Mouse (Mus musculus) intestine, postnatal 0 days (tissue): ENCODE data around the gene A730061H03Rik. TPM values are rescaled to one million over a fixed set of nuclear protein-coding genes. Genes with fewer than 3 reads are reported as not detected.

Source experiments
- ATAC-seq: fragments of 200-750 bp; cut with Nextera tagmentation; 2 replicates; pipeline ENCODE4 v1.8.0; 2017; ENCODE audit warnings: mild to moderate bottlenecking, moderate TSS enrichment, moderate library complexity
- H3K27ac ChIP-seq: fragments of 300-500 bp; sonication (generic); 2 replicates; pipeline ENCODE4 v1.5.1; 2014; ENCODE audit warnings: mild to moderate bottlenecking, low read depth, low read length, moderate library complexity
- H3K27me3 ChIP-seq: fragments of 300-500 bp; sonication (generic); replicated peaks from 2 replicates; pipeline ENCODE4 v1.6.1; 2014; ENCODE audit warnings: low read length, mixed read lengths; ENCODE audit not compliant: control insufficient read depth, insufficient read depth
- H3K36me3 ChIP-seq: fragments of 300-500 bp; sonication (generic); 2 replicates; pipeline ENCODE4 v1.6.1; 2014; ENCODE audit warnings: mild to moderate bottlenecking, moderate library complexity; ENCODE audit not compliant: control insufficient read depth, insufficient read depth
- H3K4me1 ChIP-seq: fragments of 300-500 bp; sonication (generic); replicated peaks from 2 replicates; pipeline ENCODE4 v1.6.1; 2014; ENCODE audit warnings: antibody characterized with exemption, low read length, mixed read lengths; ENCODE audit not compliant: control insufficient read depth, insufficient read depth
- H3K4me2 ChIP-seq: fragments of 300-500 bp; sonication (generic); replicated peaks from 2 replicates; pipeline ENCODE4 v1.6.1; 2014; ENCODE audit warnings: low read depth, mild to moderate bottlenecking, moderate library complexity
- H3K4me3 ChIP-seq: fragments of 300-500 bp; sonication (generic); 2 replicates; pipeline ENCODE4 v1.5.1; 2014; ENCODE audit warnings: low read depth, low read length
- H3K9ac ChIP-seq: fragments of 300-500 bp; sonication (generic); 2 replicates; pipeline ENCODE4 v1.6.1; 2014; ENCODE audit warnings: mild to moderate bottlenecking, low read depth, low read length
- H3K9me3 ChIP-seq: fragments of 300-500 bp; sonication (generic); 2 replicates; pipeline ENCODE4 v1.6.1; 2016; ENCODE audit warnings: mixed run types; ENCODE audit not compliant: control insufficient read depth
- CTCF ChIP-seq: sonication (generic); IDR thresholded peaks from 2 replicates; pipeline ENCODE4 v1.5.1; 2016; ENCODE audit warnings: low read depth, mild to moderate bottlenecking, control low read depth, antibody characterized with exemption, moderate library complexity
- WGBS: fragments of 180-500 bp; shearing (Covaris S2); extraction: QIAGEN DNeasy Blood & Tissue Kit; methylation state at CpG from one replicate; pipeline ENCODE4 v1.1.7; 2014; 5-methylcytosine and 5-hydroxymethylcytosine counted together
- polyA plus RNA-seq: library from polyadenylated mRNA; unstranded; fragments of >200 nt; fragmentation: Nextera tagmentation; extraction: Ambion mirVana; gene quantifications from 2 replicates; pipeline ENCODE4 v1.2.1, GENCODE M21; 2015

Gene A730061H03Rik
- polyA plus RNA-seq, 1 experiment from 2014 or later: 1.2 TPM

GRCm38 (mm10) chr14:55590748-55591330, 30.6 kb upstream of the A730061H03Rik start, which contains the start of gene Psme2:
TSS of gene Psme2 (minus strand) at chr14:55591113.
- WGBS: under 1% methylated on average over 22 of the region's 22 CpGs

GRCm38 (mm10) chr14:55589771-55590448, 29.7 kb upstream of the A730061H03Rik start:
- peaks cover 30% of the 10 kb centered on the region for H3K36me3 ChIP-seq
- 65% methylated on average over 11 of the region's 11 CpGs for WGBS
- peak overlapping the region; percentile 90 for H3K4me2 ChIP-seq
- TF ChIP-seq CTCF: no peak
- peaks cover 6% of the 10 kb centered on the region; the same call in 1 of the 2 replicates for H3K4me1 ChIP-seq
- no peaks in the 10 kb centered on the region for H3K27me3 ChIP-seq
- ATAC-seq: no peak
- H3K4me3 ChIP-seq: peak overlapping the region; percentile 94
- no peaks in the 10 kb centered on the region for H3K9me3 ChIP-seq
- peak overlapping the region; percentile 67 for H3K9ac ChIP-seq
- peak overlapping the region; percentile 90 for H3K27ac ChIP-seq

More at GRCm38 (mm10) chr14:55590748-55591330, 30.6 kb upstream of the A730061H03Rik start, which contains the start of gene Psme2:
- H3K4me2 ChIP-seq: peak within 1 kb of the TSS; percentile 90
- peaks cover 6% of the 10 kb centered on the region; the same call in 1 of the 2 replicates for H3K4me1 ChIP-seq
- peak within 1 kb of the TSS; percentile 90 for H3K27ac ChIP-seq
- H3K4me3 ChIP-seq: peak within 1 kb of the TSS; percentile 94
- TF ChIP-seq CTCF: 0 out of 2 replicates have a peak, but pooled peaks have one; percentile 4
- H3K27me3 ChIP-seq: no peaks in the 10 kb centered on the region
- H3K9me3 ChIP-seq: no peaks in the 10 kb centered on the region
- H3K36me3 ChIP-seq: peaks cover 39% of the 10 kb centered on the region
- peak within 1 kb of the TSS; percentile 86 for H3K9ac ChIP-seq
- ATAC-seq: peak; percentile 91

GRCm38 (mm10) chr14:55589271-55589670, 29.1 kb upstream of the A730061H03Rik start:
- Histone ChIP-seq H3K27ac (no peak overlapping the region), H3K4me1 (peaks cover 6% of the 10 kb centered on the region; the same call in 1 of the 2 replicates), H3K9ac (no peak overlapping the region), H3K36me3 (peaks cover 23% of the 10 kb centered on the region), H3K4me2 (no peak overlapping the region), H3K27me3 (no peaks in the 10 kb centered on the region), H3K4me3 (no peak overlapping the region), H3K9me3 (no peaks in the 10 kb centered on the region)
- 91% methylated on average over 5 of the region's 5 CpGs for WGBS
- ATAC-seq: no peak
- TF ChIP-seq CTCF: no peak

GRCm38 (mm10) chr14:55586149-55586548, 25.9 kb upstream of the A730061H03Rik start:
- Histone ChIP-seq H3K4me1 (no peaks in the 10 kb centered on the region), H3K27me3 (no peaks in the 10 kb centered on the region), H3K9me3 (no peaks in the 10 kb centered on the region), H3K36me3 (peaks cover 31% of the 10 kb centered on the region), H3K27ac (0 out of 2 replicates have a peak overlapping the region, but pooled peaks have one; percentile 16), H3K9ac (no peak overlapping the region), H3K4me2 (no peak overlapping the region), H3K4me3 (no peak overlapping the region)
- TF ChIP-seq CTCF: peak; percentile 39; the same call in 1 of the 2 replicates
- ATAC-seq: no peak
- 76% methylated on average over 2 of the region's 2 CpGs for WGBS

GRCm38 (mm10) chr14:55585566-55585960, 25.4 kb upstream of the A730061H03Rik start:
- H3K4me2 ChIP-seq: peak overlapping the region; percentile 86
- 22% methylated on average over 6 of the region's 6 CpGs for WGBS
- no peaks in the 10 kb centered on the region for H3K4me1 ChIP-seq
- no peaks in the 10 kb centered on the region for H3K9me3 ChIP-seq
- peak; percentile 77 for ATAC-seq
- H3K27me3 ChIP-seq: no peaks in the 10 kb centered on the region
- no peak for TF ChIP-seq CTCF
- peaks cover 37% of the 10 kb centered on the region for H3K36me3 ChIP-seq
- no peak overlapping the region for H3K9ac ChIP-seq
- peak overlapping the region; percentile 59; the same call in 1 of the 2 replicates for H3K4me3 ChIP-seq
- peak overlapping the region; percentile 50; the same call in 1 of the 2 replicates for H3K27ac ChIP-seq
